Mouse (Mus musculus) cerebellum, postnatal 36 days (tissue): ENCODE results near the gene Ogdhl.

Experiments
- DNase-seq, 2 experiments: peaks; one replicate each; pipeline ENCODE4 v3.0.0; 2021 to 2022; ENCODE audit warnings: mixed read lengths in 2 of 2

The Ogdhl gene

DNA sequence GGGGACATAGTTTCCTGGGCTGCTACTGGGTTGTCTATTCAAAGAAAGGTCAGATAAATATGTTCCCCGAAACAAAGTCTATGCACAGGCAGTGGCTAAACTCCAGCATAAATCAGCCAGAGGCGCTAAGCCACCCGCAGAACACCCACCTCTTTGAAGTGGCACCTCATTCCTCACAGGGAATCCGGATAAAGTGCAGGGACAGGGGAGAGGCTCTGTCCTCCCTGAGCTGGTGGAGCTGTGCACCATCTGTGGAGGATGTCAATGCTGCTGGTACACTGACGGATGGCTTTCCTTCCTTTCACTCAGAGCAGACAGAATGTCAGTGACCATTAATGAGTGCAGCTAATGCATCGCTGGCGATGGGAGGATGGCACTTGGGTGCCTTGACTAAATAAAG is 59.2 kb downstream of the Ogdhl start:
- peak; percentile 23 to 44 for DNase-seq

DNA sequence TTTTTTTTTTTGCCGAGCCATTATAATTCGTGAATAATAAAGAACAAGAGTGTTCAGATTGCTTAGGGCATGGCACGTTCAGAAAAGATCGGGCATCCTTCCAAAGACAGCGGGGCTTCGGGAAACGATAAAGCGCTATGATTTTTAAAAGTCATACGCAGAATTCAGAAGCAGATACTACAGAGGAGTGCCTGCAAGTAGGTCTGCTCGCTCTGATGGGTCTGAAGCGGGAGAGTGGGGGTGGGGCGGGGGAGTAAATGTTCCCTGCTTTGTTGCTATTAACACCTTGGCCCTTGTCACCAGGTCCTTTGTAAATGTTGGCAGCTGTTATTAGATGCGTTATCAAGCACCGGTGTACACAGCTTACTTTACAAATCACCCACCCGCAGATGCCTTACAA is 59.8 kb downstream of the Ogdhl start:
- DNase-seq = peak; percentile 16 to 24

GRCm38 (mm10) chr14:32388196-32388595 is 66.4 kb downstream of the Ogdhl start, which contains the start of gene 1700024G13Rik:
Gene 1700024G13Rik (minus strand): TSS chr14:32388391.
- DNase-seq = no peak
